Mouse (Mus musculus): ENCODE measurements around the gene Carns1. TPM values are rescaled to one million over a fixed set of nuclear protein-coding genes. Genes with fewer than 3 reads are reported as not detected.

Gene Carns1
- total and polyA plus RNA-seq, 2 experiments from 2014 or later: 20.6 to 119 TPM

GRCm38 (mm10) chr19:4119716-4120487, 55.4 kb downstream of the Carns1 start:
- no peaks in the 10 kb centered on the region for H3K27me3 ChIP-seq (ENCODE audit: control insufficient read depth, insufficient read depth, low read length)
- DNase-seq (ENCODE audit: low spot score): no peak
- no peak for ATAC-seq (ENCODE audit: insufficient read depth, low read depth)
- H3K4me2 ChIP-seq (ENCODE audit: low read depth, low read length): no peak overlapping the region
- H3K9ac ChIP-seq (replicated peaks; ENCODE audit: low read depth, low read length): no peak overlapping the region
- no peaks in the 10 kb centered on the region for H3K9me3 ChIP-seq (replicated peaks; ENCODE audit: control insufficient read depth, low read length)
- 77% methylated on average over 6 of the region's 6 CpGs for WGBS
- TF ChIP-seq EP300 (IDR thresholded peaks at IDR 0.05; ENCODE audit: low read depth): no peak
- TF ChIP-seq CTCF (IDR thresholded peaks at IDR 0.05; ENCODE audit: low read depth): no peak
- H3K36me3 ChIP-seq (replicated peaks; ENCODE audit: control insufficient read depth, insufficient read depth, low read length): peaks cover 27% of the 10 kb centered on the region
- peaks cover 9% of the 10 kb centered on the region; the same call in 1 of the 2 replicates for H3K4me1 ChIP-seq (ENCODE audit: control insufficient read depth, insufficient read depth)
- H3K4me3 ChIP-seq (ENCODE audit: low read depth, low read length): no peak overlapping the region
- no peak overlapping the region for H3K27ac ChIP-seq (ENCODE audit: low read depth)

GRCm38 (mm10) chr19:4118350-4118749, 56.9 kb downstream of the Carns1 start:
- H3K4me1 ChIP-seq (ENCODE audit: control insufficient read depth, insufficient read depth): peaks cover 13% of the 10 kb centered on the region
- DNase-seq (ENCODE audit: low spot score): no peak
- H3K4me3 ChIP-seq (ENCODE audit: low read depth, low read length): no peak overlapping the region
- peaks cover 35% of the 10 kb centered on the region for H3K36me3 ChIP-seq (replicated peaks; ENCODE audit: control insufficient read depth, insufficient read depth, low read length)
- 92% methylated on average over 2 of the region's 2 CpGs for WGBS
- no peak for ATAC-seq (ENCODE audit: insufficient read depth, low read depth)
- H3K27ac ChIP-seq (ENCODE audit: low read depth): no peak overlapping the region
- no peak overlapping the region for H3K9ac ChIP-seq (replicated peaks; ENCODE audit: low read depth, low read length)
- H3K9me3 ChIP-seq (replicated peaks; ENCODE audit: control insufficient read depth, low read length): no peaks in the 10 kb centered on the region
- TF ChIP-seq CTCF (IDR thresholded peaks at IDR 0.05; ENCODE audit: low read depth) (no peak), EP300 (IDR thresholded peaks at IDR 0.05; ENCODE audit: low read depth) (no peak)
- H3K27me3 ChIP-seq (ENCODE audit: control insufficient read depth, insufficient read depth, low read length): no peaks in the 10 kb centered on the region
- H3K4me2 ChIP-seq (ENCODE audit: low read depth, low read length): no peak overlapping the region

GRCm38 (mm10) chr19:4117006-4117405, 58.3 kb downstream of the Carns1 start:
- 97% methylated on average over 7 of the region's 7 CpGs for WGBS
- no peak for TF ChIP-seq CTCF (IDR thresholded peaks at IDR 0.05; ENCODE audit: low read depth)
- TF ChIP-seq EP300 (IDR thresholded peaks at IDR 0.05; ENCODE audit: low read depth): no peak
- DNase-seq (ENCODE audit: low spot score) (no peak), ATAC-seq (ENCODE audit: insufficient read depth, low read depth) (no peak)
- Histone ChIP-seq H3K27me3 (ENCODE audit: control insufficient read depth, insufficient read depth, low read length) (no peaks in the 10 kb centered on the region), H3K9ac (replicated peaks; ENCODE audit: low read depth, low read length) (no peak overlapping the region), H3K4me3 (ENCODE audit: low read depth, low read length) (no peak overlapping the region), H3K36me3 (replicated peaks; ENCODE audit: control insufficient read depth, insufficient read depth, low read length) (peaks cover 44% of the 10 kb centered on the region), H3K27ac (ENCODE audit: low read depth) (no peak overlapping the region), H3K4me2 (ENCODE audit: low read depth, low read length) (no peak overlapping the region), H3K4me1 (ENCODE audit: control insufficient read depth, insufficient read depth) (peaks cover 19% of the 10 kb centered on the region), H3K9me3 (replicated peaks; ENCODE audit: control insufficient read depth, low read length) (no peaks in the 10 kb centered on the region)

DNA sequence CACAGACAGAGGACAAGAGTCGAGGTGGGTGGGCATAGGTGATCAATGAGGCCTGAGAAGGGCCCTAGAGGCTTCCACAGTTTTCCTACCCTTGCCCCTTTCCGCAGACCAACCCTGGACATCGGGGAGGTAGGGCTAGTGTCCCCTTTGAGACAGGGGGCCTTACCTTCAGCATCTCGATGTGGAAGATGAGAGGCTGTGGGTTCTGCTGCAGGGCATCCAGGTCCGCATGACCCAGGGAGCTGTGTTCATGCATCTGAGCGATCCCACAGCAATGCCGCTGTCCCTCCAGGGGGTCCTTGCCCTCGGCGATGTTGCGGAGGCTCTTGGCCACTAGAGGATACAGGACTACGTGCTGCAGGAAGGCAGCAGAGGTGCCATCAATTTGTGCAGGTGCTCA, 59.5 kb downstream of the Carns1 start:
- TF ChIP-seq EP300 (IDR thresholded peaks at IDR 0.05; ENCODE audit: low read depth): no peak
- H3K27ac ChIP-seq (ENCODE audit: low read depth): no peak overlapping the region
- DNase-seq (ENCODE audit: low spot score) (no peak), ATAC-seq (ENCODE audit: insufficient read depth, low read depth) (no peak)
- H3K9ac ChIP-seq (replicated peaks; ENCODE audit: low read depth, low read length): no peak overlapping the region
- peaks cover 53% of the 10 kb centered on the region for H3K36me3 ChIP-seq (replicated peaks; ENCODE audit: control insufficient read depth, insufficient read depth, low read length)
- peaks cover 16% of the 10 kb centered on the region for H3K4me1 ChIP-seq (ENCODE audit: control insufficient read depth, insufficient read depth)
- 88% methylated on average over 11 of the region's 11 CpGs for WGBS
- no peaks in the 10 kb centered on the region for H3K27me3 ChIP-seq (ENCODE audit: control insufficient read depth, insufficient read depth, low read length)
- H3K4me2 ChIP-seq (ENCODE audit: low read depth, low read length): no peak overlapping the region
- H3K9me3 ChIP-seq (replicated peaks; ENCODE audit: control insufficient read depth, low read length): no peaks in the 10 kb centered on the region
- H3K4me3 ChIP-seq (ENCODE audit: low read depth, low read length): no peak overlapping the region

GRCm38 (mm10) chr19:4115144-4115543, 60.1 kb downstream of the Carns1 start:
- H3K27ac ChIP-seq (ENCODE audit: low read depth): no peak overlapping the region
- no peak overlapping the region for H3K4me3 ChIP-seq (ENCODE audit: low read depth, low read length)
- H3K9ac ChIP-seq (replicated peaks; ENCODE audit: low read depth, low read length): no peak overlapping the region
- no peak overlapping the region for H3K4me2 ChIP-seq (ENCODE audit: low read depth, low read length)
- DNase-seq (ENCODE audit: low spot score) (no peak), ATAC-seq (ENCODE audit: insufficient read depth, low read depth) (no peak)
- TF ChIP-seq CTCF (IDR thresholded peaks at IDR 0.05; ENCODE audit: low read depth) (no peak), EP300 (IDR thresholded peaks at IDR 0.05; ENCODE audit: low read depth) (no peak)
- 88% methylated on average over 10 of the region's 10 CpGs for WGBS
- H3K27me3 ChIP-seq (ENCODE audit: control insufficient read depth, insufficient read depth, low read length): no peaks in the 10 kb centered on the region
- H3K4me1 ChIP-seq (ENCODE audit: control insufficient read depth, insufficient read depth): peaks cover 11% of the 10 kb centered on the region
- peaks cover 53% of the 10 kb centered on the region for H3K36me3 ChIP-seq (replicated peaks; ENCODE audit: control insufficient read depth, insufficient read depth, low read length)
- no peaks in the 10 kb centered on the region for H3K9me3 ChIP-seq (replicated peaks; ENCODE audit: control insufficient read depth, low read length)

DNA sequence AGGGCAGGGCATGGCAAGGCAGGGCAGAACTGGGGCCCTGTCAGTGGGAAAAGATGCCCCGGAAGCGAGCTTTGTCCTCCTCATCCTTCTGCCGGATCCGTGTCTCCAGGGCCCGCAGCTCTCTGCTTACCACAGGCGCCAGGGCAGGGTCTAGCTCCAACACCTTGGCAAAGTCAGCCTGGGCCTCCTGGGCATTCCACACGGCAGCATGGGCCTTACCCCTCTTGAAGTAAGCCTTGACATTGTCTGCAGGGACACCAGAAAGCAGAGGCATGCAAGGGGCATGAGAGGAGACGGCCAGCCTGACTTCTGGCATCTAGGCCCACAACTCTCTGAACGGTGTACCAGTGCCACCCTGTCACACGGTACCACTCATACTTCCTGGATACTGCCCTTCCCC, 60.7 kb downstream of the Carns1 start:
- no peak overlapping the region for H3K27ac ChIP-seq (ENCODE audit: low read depth)
- no peak for ATAC-seq (ENCODE audit: insufficient read depth, low read depth)
- H3K4me1 ChIP-seq (ENCODE audit: control insufficient read depth, insufficient read depth): peaks cover 11% of the 10 kb centered on the region
- no peak overlapping the region for H3K4me2 ChIP-seq (ENCODE audit: low read depth, low read length)
- peaks cover 59% of the 10 kb centered on the region for H3K36me3 ChIP-seq (replicated peaks; ENCODE audit: control insufficient read depth, insufficient read depth, low read length)
- TF ChIP-seq CTCF (IDR thresholded peaks at IDR 0.05; ENCODE audit: low read depth) (no peak), EP300 (IDR thresholded peaks at IDR 0.05; ENCODE audit: low read depth) (no peak)
- WGBS: 86% methylated on average over 10 of the region's 10 CpGs
- H3K9me3 ChIP-seq (replicated peaks; ENCODE audit: control insufficient read depth, low read length): no peaks in the 10 kb centered on the region
- H3K4me3 ChIP-seq (ENCODE audit: low read depth, low read length): no peak overlapping the region
- no peak overlapping the region for H3K9ac ChIP-seq (replicated peaks; ENCODE audit: low read depth, low read length)
- DNase-seq (ENCODE audit: low spot score): no peak
- H3K27me3 ChIP-seq (ENCODE audit: control insufficient read depth, insufficient read depth, low read length): no peaks in the 10 kb centered on the region

Small RNA genes within 50 kb of the gene (microRNA-seq; reads per million reads assigned to microRNA genes)
- not detected for gene Gm26115

Other genes with a start within 250 kb of the Carns1 start
Only the 30 nearest of the 32 such genes appear.
- not detected in 2 replicates for gene Aldh3b3, start 216.8 kb downstream of the Carns1 start, total RNA-seq (2014; rRNA removed; ENCODE audit: low replicate concordance)
- 0.22 and 0.29 TPM in 2 replicates for gene Aldh3b3, start 216.8 kb downstream of the Carns1 start, polyA plus RNA-seq (2015; fragmentation: Nextera tagmentation; extraction: Ambion mirVana)
- 3.9 TPM in 1 of 2 replicates, not detected in the other for gene Aldh3b2, start 203.2 kb downstream of the Carns1 start, total RNA-seq (2014; rRNA removed; ENCODE audit: low replicate concordance)
- 0.18 TPM in 2 replicates for gene Aldh3b2, start 203.2 kb downstream of the Carns1 start, polyA plus RNA-seq (2015; fragmentation: Nextera tagmentation; extraction: Ambion mirVana)
- gene Acy3, start 188.9 kb downstream of the Carns1 start, total RNA-seq (2014; rRNA removed; ENCODE audit: low replicate concordance): 32.3 and 74.8 TPM in 2 replicates
- 21.5 and 22.6 TPM in 2 replicates for gene Acy3, start 188.9 kb downstream of the Carns1 start, polyA plus RNA-seq (2015; fragmentation: Nextera tagmentation; extraction: Ambion mirVana)
- not detected in 2 replicates for gene Tbx10, start 182.7 kb downstream of the Carns1 start, total RNA-seq (2014; rRNA removed; ENCODE audit: low replicate concordance)
- gene Tbx10, start 182.7 kb downstream of the Carns1 start, polyA plus RNA-seq (2015; fragmentation: Nextera tagmentation; extraction: Ambion mirVana): not detected in 2 replicates
- gene Nudt8, start 174.9 kb downstream of the Carns1 start, total RNA-seq (2014; rRNA removed; ENCODE audit: low replicate concordance): 110 and 175 TPM in 2 replicates
- 131 and 138 TPM in 2 replicates for gene Nudt8, start 174.9 kb downstream of the Carns1 start, polyA plus RNA-seq (2015; fragmentation: Nextera tagmentation; extraction: Ambion mirVana)
- 4.0 and 7.0 TPM in 2 replicates for gene Gm49405, start 174.9 kb downstream of the Carns1 start, total RNA-seq (2014; rRNA removed; ENCODE audit: low replicate concordance)
- gene Gm49405, start 174.9 kb downstream of the Carns1 start, polyA plus RNA-seq (2015; fragmentation: Nextera tagmentation; extraction: Ambion mirVana): 3.6 and 4.0 TPM in 2 replicates
- gene Doc2g, start 172.2 kb downstream of the Carns1 start, total RNA-seq (2014; rRNA removed; ENCODE audit: low replicate concordance): 158 and 202 TPM in 2 replicates
- 114 and 116 TPM in 2 replicates for gene Doc2g, start 172.2 kb downstream of the Carns1 start, polyA plus RNA-seq (2015; fragmentation: Nextera tagmentation; extraction: Ambion mirVana)
- gene Ndufv1, start 162.7 kb downstream of the Carns1 start, total RNA-seq (2014; rRNA removed; ENCODE audit: low replicate concordance): 910 and 941 TPM in 2 replicates
- 1,083 and 1,090 TPM in 2 replicates for gene Ndufv1, start 162.7 kb downstream of the Carns1 start, polyA plus RNA-seq (2015; fragmentation: Nextera tagmentation; extraction: Ambion mirVana)
- gene Gstp1, start 137.5 kb downstream of the Carns1 start, total RNA-seq (2014; rRNA removed; ENCODE audit: low replicate concordance): 266 and 311 TPM in 2 replicates
- gene Gstp1, start 137.5 kb downstream of the Carns1 start, polyA plus RNA-seq (2015; fragmentation: Nextera tagmentation; extraction: Ambion mirVana): 440 and 449 TPM in 2 replicates
- gene Gstp2, start 129.5 kb downstream of the Carns1 start, total RNA-seq (2014; rRNA removed; ENCODE audit: low replicate concordance): 4.5 and 9.7 TPM in 2 replicates
- 17.0 and 22.7 TPM in 2 replicates for gene Gstp2, start 129.5 kb downstream of the Carns1 start, polyA plus RNA-seq (2015; fragmentation: Nextera tagmentation; extraction: Ambion mirVana)
- gene Gstp3, start 115.9 kb downstream of the Carns1 start, total RNA-seq (2014; rRNA removed; ENCODE audit: low replicate concordance): not detected in 2 replicates
- not detected in 2 replicates for gene Gstp3, start 115.9 kb downstream of the Carns1 start, polyA plus RNA-seq (2015; fragmentation: Nextera tagmentation; extraction: Ambion mirVana)
- gene Cabp2, start 93.9 kb downstream of the Carns1 start, total RNA-seq (2014; rRNA removed; ENCODE audit: low replicate concordance): not detected in 2 replicates
- not detected in 2 replicates for gene Cabp2, start 93.9 kb downstream of the Carns1 start, polyA plus RNA-seq (2015; fragmentation: Nextera tagmentation; extraction: Ambion mirVana)
- gene Cdk2ap2, start 78.3 kb downstream of the Carns1 start, total RNA-seq (2014; rRNA removed; ENCODE audit: low replicate concordance): 63.2 and 67.3 TPM in 2 replicates
- 46.8 and 59.6 TPM in 2 replicates for gene Cdk2ap2, start 78.3 kb downstream of the Carns1 start, polyA plus RNA-seq (2015; fragmentation: Nextera tagmentation; extraction: Ambion mirVana)
- 26.2 and 47.3 TPM in 2 replicates for gene Pitpnm1, start 75.5 kb downstream of the Carns1 start, total RNA-seq (2014; rRNA removed; ENCODE audit: low replicate concordance)
- 17.9 and 21.9 TPM in 2 replicates for gene Pitpnm1, start 75.5 kb downstream of the Carns1 start, polyA plus RNA-seq (2015; fragmentation: Nextera tagmentation; extraction: Ambion mirVana)
- gene Aip, start 49.6 kb downstream of the Carns1 start, total RNA-seq (2014; rRNA removed; ENCODE audit: low replicate concordance): 21.4 and 23.8 TPM in 2 replicates
- 61.7 and 66.2 TPM in 2 replicates for gene Aip, start 49.6 kb downstream of the Carns1 start, polyA plus RNA-seq (2015; fragmentation: Nextera tagmentation; extraction: Ambion mirVana)
- not detected in 2 replicates for gene Gpr152, start 35.7 kb downstream of the Carns1 start, total RNA-seq (2014; rRNA removed; ENCODE audit: low replicate concordance)
- gene Gpr152, start 35.7 kb downstream of the Carns1 start, polyA plus RNA-seq (2015; fragmentation: Nextera tagmentation; extraction: Ambion mirVana): 0.03 TPM in 2 replicates
- gene Cabp4, start 31.4 kb downstream of the Carns1 start, total RNA-seq (2014; rRNA removed; ENCODE audit: low replicate concordance): not detected in 2 replicates
- gene Cabp4, start 31.4 kb downstream of the Carns1 start, polyA plus RNA-seq (2015; fragmentation: Nextera tagmentation; extraction: Ambion mirVana): 0.07 and 0.11 TPM in 2 replicates
- 120 and 144 TPM in 2 replicates for gene Coro1b, start 26.9 kb downstream of the Carns1 start, total RNA-seq (2014; rRNA removed; ENCODE audit: low replicate concordance)
- 97.2 and 102 TPM in 2 replicates for gene Coro1b, start 26.9 kb downstream of the Carns1 start, polyA plus RNA-seq (2015; fragmentation: Nextera tagmentation; extraction: Ambion mirVana)
- 13.5 TPM in 1 of 2 replicates, not detected in the other for gene Ptprcap, start 21.9 kb downstream of the Carns1 start, total RNA-seq (2014; rRNA removed; ENCODE audit: low replicate concordance)
- gene Ptprcap, start 21.9 kb downstream of the Carns1 start, polyA plus RNA-seq (2015; fragmentation: Nextera tagmentation; extraction: Ambion mirVana): 0.46 and 1.1 TPM in 2 replicates
- gene Rps6kb2, start 12.1 kb downstream of the Carns1 start, total RNA-seq (2014; rRNA removed; ENCODE audit: low replicate concordance): 34.2 and 62.0 TPM in 2 replicates
- 32.9 and 35.2 TPM in 2 replicates for gene Rps6kb2, start 12.1 kb downstream of the Carns1 start, polyA plus RNA-seq (2015; fragmentation: Nextera tagmentation; extraction: Ambion mirVana)
- gene Tbc1d10c, start 15.8 kb upstream of the Carns1 start, total RNA-seq (2014; rRNA removed; ENCODE audit: low replicate concordance): 5.2 TPM in 1 of 2 replicates, not detected in the other
- 2.7 and 4.4 TPM in 2 replicates for gene Tbc1d10c, start 15.8 kb upstream of the Carns1 start, polyA plus RNA-seq (2015; fragmentation: Nextera tagmentation; extraction: Ambion mirVana)
- 808 and 961 TPM in 2 replicates for gene Ppp1ca, start 16.6 kb upstream of the Carns1 start, total RNA-seq (2014; rRNA removed; ENCODE audit: low replicate concordance)
- 738 and 763 TPM in 2 replicates for gene Ppp1ca, start 16.6 kb upstream of the Carns1 start, polyA plus RNA-seq (2015; fragmentation: Nextera tagmentation; extraction: Ambion mirVana)
- 9.5 and 12.3 TPM in 2 replicates for gene Rad9a, start 26.2 kb upstream of the Carns1 start, total RNA-seq (2014; rRNA removed; ENCODE audit: low replicate concordance)
- 9.5 and 9.7 TPM in 2 replicates for gene Rad9a, start 26.2 kb upstream of the Carns1 start, polyA plus RNA-seq (2015; fragmentation: Nextera tagmentation; extraction: Ambion mirVana)
- gene Clcf1, start 38.8 kb upstream of the Carns1 start, total RNA-seq (2014; rRNA removed; ENCODE audit: low replicate concordance): 3.4 and 14.7 TPM in 2 replicates
- 0.67 and 0.91 TPM in 2 replicates for gene Clcf1, start 38.8 kb upstream of the Carns1 start, polyA plus RNA-seq (2015; fragmentation: Nextera tagmentation; extraction: Ambion mirVana)
- gene AC109138.7, start 38.9 kb upstream of the Carns1 start, total RNA-seq (2014; rRNA removed; ENCODE audit: low replicate concordance): not detected in 2 replicates
- not detected in 2 replicates for gene AC109138.7, start 38.9 kb upstream of the Carns1 start, polyA plus RNA-seq (2015; fragmentation: Nextera tagmentation; extraction: Ambion mirVana)
- gene Pold4, start 56.4 kb upstream of the Carns1 start, total RNA-seq (2014; rRNA removed; ENCODE audit: low replicate concordance): 18.6 and 30.8 TPM in 2 replicates
- gene Pold4, start 56.4 kb upstream of the Carns1 start, polyA plus RNA-seq (2015; fragmentation: Nextera tagmentation; extraction: Ambion mirVana): 23.0 and 27.9 TPM in 2 replicates
- 11.5 and 11.6 TPM in 2 replicates for gene Ssh3, start 93.7 kb upstream of the Carns1 start, total RNA-seq (2014; rRNA removed; ENCODE audit: low replicate concordance)
- gene Ssh3, start 93.7 kb upstream of the Carns1 start, polyA plus RNA-seq (2015; fragmentation: Nextera tagmentation; extraction: Ambion mirVana): 6.2 and 6.4 TPM in 2 replicates
- gene Ankrd13d, start 107.7 kb upstream of the Carns1 start, total RNA-seq (2014; rRNA removed; ENCODE audit: low replicate concordance): 2.1 and 2.3 TPM in 2 replicates
- gene Ankrd13d, start 107.7 kb upstream of the Carns1 start, polyA plus RNA-seq (2015; fragmentation: Nextera tagmentation; extraction: Ambion mirVana): 0.40 and 0.41 TPM in 2 replicates
- gene Grk2, start 130.7 kb upstream of the Carns1 start, total RNA-seq (2014; rRNA removed; ENCODE audit: low replicate concordance): 50.4 and 50.6 TPM in 2 replicates
- 6.9 and 7.8 TPM in 2 replicates for gene Grk2, start 130.7 kb upstream of the Carns1 start, polyA plus RNA-seq (2015; fragmentation: Nextera tagmentation; extraction: Ambion mirVana)
- gene Kdm2a, start 222.8 kb upstream of the Carns1 start, total RNA-seq (2014; rRNA removed; ENCODE audit: low replicate concordance): 55.0 and 65.3 TPM in 2 replicates
- gene Kdm2a, start 222.8 kb upstream of the Carns1 start, polyA plus RNA-seq (2015; fragmentation: Nextera tagmentation; extraction: Ambion mirVana): 15.4 and 15.7 TPM in 2 replicates

Data from heart, postnatal 0 days (tissue).